Mouse (Mus musculus) heart, postnatal 14 days (tissue): ENCODE data around the gene Med9. TPM values are rescaled to one million over a fixed set of nuclear protein-coding genes. Genes with fewer than 3 reads are reported as not detected.
A peak's percentile ranks its signal among the peaks of the same experiment; 100 is the strongest.

ENCODE experiments used
- DNase-seq, 2 experiments: peaks; one replicate each; pipeline ENCODE4 v3.0.0; 2021 to 2022
- intact Hi-C: fragments of 180-260 bp; cut with DNase I; formaldehyde crosslinking; loops from one replicate; pipeline ENCODE4 v1.15.1; 2025
- total RNA-seq, 2 experiments: library from RNA; stranded (reverse); gene quantifications; 2 replicates each; pipeline ENCODE4 v1.2.3; 2021

Gene Med9
- total RNA-seq, 2 experiments from 2014 or later: 22.4 TPM

GRCm38 (mm10) chr11:59975241-59975640 is 27.2 kb downstream of the Med9 start:
- intact Hi-C loops: no loop called here
- no peak for DNase-seq

GRCm38 (mm10) chr11:59977831-59978230 is 29.8 kb downstream of the Med9 start:
- intact Hi-C loops: no loop called here
- no peak for DNase-seq

- no peak for DNase-seq
- intact Hi-C loops: no loop called here
Observed at GRCm38 (mm10) chr11:59989406-59989805, 41.4 kb downstream of the Med9 start.

- peak in 1 of 2 experiments; percentile 7 for DNase-seq
- intact Hi-C loops: no loop called here
Observed at GRCm38 (mm10) chr11:59991365-59991764, 43.4 kb downstream of the Med9 start.

- no peak for DNase-seq
- intact Hi-C loops: no loop called here
Observed at GRCm38 (mm10) chr11:59994318-59994717, 46.3 kb downstream of the Med9 start.

- intact Hi-C loops: no loop called here
- no peak for DNase-seq
Observed at GRCm38 (mm10) chr11:60001231-60001980, 53.4 kb downstream of the Med9 start.

- DNase-seq: no peak
- intact Hi-C loops: no loop called here
Observed at GRCm38 (mm10) chr11:60003811-60004210, 55.8 kb downstream of the Med9 start.

- no peak for DNase-seq
- intact Hi-C loops: no loop called here
Observed at GRCm38 (mm10) chr11:60004716-60005115, 56.7 kb downstream of the Med9 start.

GRCm38 (mm10) chr11:60005866-60006265 is 57.9 kb downstream of the Med9 start:
- no peak for DNase-seq
- intact Hi-C loops: no loop called here

- intact Hi-C loops: no loop called here
- no peak for DNase-seq
Observed at GRCm38 (mm10) chr11:60009451-60009850, 61.4 kb downstream of the Med9 start.

- DNase-seq: no peak
- intact Hi-C loops: no loop called here
Observed at GRCm38 (mm10) chr11:60011516-60011915, 63.5 kb downstream of the Med9 start.

Other genes starting within 250 kb of the Med9 start
- under 1 TPM; 0.54 to 0.76 TPM for gene Pld6, start 160.6 kb upstream of the Med9 start, total RNA-seq
- 10 to 100 TPM; 42.7 to 43.5 TPM for gene Flcn, start 138.2 kb upstream of the Med9 start, total RNA-seq
- gene Nt5m, start 108.8 kb upstream of the Med9 start, total RNA-seq: 10 to 100 TPM; 25.0 to 25.1 TPM
- 10 to 100 TPM; 69.5 to 69.9 TPM for gene Cops3, start 108.4 kb upstream of the Med9 start, total RNA-seq
- 10 to 100 TPM; 11.9 to 13.4 TPM for gene Rasd1, start 16.7 kb downstream of the Med9 start, total RNA-seq
- 1 to 10 TPM; 1.3 to 1.9 TPM for gene Pemt, start 98.3 kb downstream of the Med9 start, total RNA-seq
- gene Rai1, start 156.8 kb downstream of the Med9 start, total RNA-seq: 10 to 100 TPM; 32.6 to 33.1 TPM